Mouse (Mus musculus) heart, embryonic 11.5 days (tissue): Measurements from ENCODE around the gene Kif5c. TPM values are rescaled to one million over a fixed set of nuclear protein-coding genes. Genes with fewer than 3 reads are reported as not detected.

Source experiments
- ATAC-seq: fragments of 200-750 bp; cut with Nextera tagmentation; replicated peaks from 2 replicates; pipeline ENCODE4 v1.8.0; 2017; ENCODE audit warnings: moderate library complexity; ENCODE audit not compliant: insufficient number of reproducible peaks, low FRiP score, low TSS enrichment
- H3K27ac ChIP-seq: fragments of 300-500 bp; sonication (generic); 2 replicates; pipeline ENCODE4 v1.5.1; 2014; ENCODE audit warnings: mild to moderate bottlenecking, low read depth, low read length
- H3K27me3 ChIP-seq: fragments of 300-500 bp; sonication (generic); 2 replicates; pipeline ENCODE4 v1.6.1; 2014; ENCODE audit warnings: mild to moderate bottlenecking, low read length, mixed read lengths; ENCODE audit not compliant: control insufficient read depth, insufficient read depth
- H3K36me3 ChIP-seq: fragments of 300-500 bp; sonication (generic); 2 replicates; pipeline ENCODE4 v1.6.1; 2014; ENCODE audit warnings: mild to moderate bottlenecking, low read length, moderate library complexity, mixed read lengths; ENCODE audit not compliant: control insufficient read depth, insufficient read depth
- H3K4me1 ChIP-seq: fragments of 300-500 bp; sonication (generic); 2 replicates; pipeline ENCODE4 v1.6.1; 2014; ENCODE audit warnings: low read length; ENCODE audit not compliant: control insufficient read depth, insufficient read depth
- H3K4me2 ChIP-seq: fragments of 300-500 bp; sonication (generic); 2 replicates; pipeline ENCODE4 v1.6.1; 2014; ENCODE audit warnings: mild to moderate bottlenecking, moderate library complexity
- H3K4me3 ChIP-seq: fragments of 300-500 bp; sonication (generic); 2 replicates; pipeline ENCODE4 v1.5.1; 2014; ENCODE audit warnings: low read depth, low read length
- H3K9ac ChIP-seq: fragments of 300-500 bp; sonication (generic); 2 replicates; pipeline ENCODE4 v1.6.1; 2014; ENCODE audit warnings: mild to moderate bottlenecking, low read depth, low read length, moderate library complexity
- H3K9me3 ChIP-seq: fragments of 300-500 bp; sonication (generic); replicated peaks from 2 replicates; pipeline ENCODE4 v1.6.1; 2016; ENCODE audit warnings: low read length; ENCODE audit not compliant: control insufficient read depth
- WGBS: fragments of 180-500 bp; shearing (Covaris S2); extraction: QIAGEN DNeasy Blood & Tissue Kit; methylation state at CpG from one replicate; pipeline ENCODE4 v1.1.7; 2014; ENCODE audit not compliant: insufficient replicate concordance; 5-methylcytosine and 5-hydroxymethylcytosine counted together
- polyA plus RNA-seq: library from polyadenylated mRNA; unstranded; fragments of >200 nt; fragmentation: Nextera tagmentation; extraction: Ambion mirVana; gene quantifications from 2 replicates; pipeline ENCODE4 v1.2.1, GENCODE M21; 2014

Kif5c gene
- polyA plus RNA-seq, 1 experiment from 2014 or later: 1.3 TPM

- H3K4me3 ChIP-seq: no peak overlapping the region
- H3K4me2 ChIP-seq: no peak overlapping the region
- H3K27me3 ChIP-seq: no peaks in the 10 kb centered on the region
- 0 out of 2 replicates have a peak, but pooled peaks cover 4% of the 10 kb centered on the region for H3K4me1 ChIP-seq
- H3K9me3 ChIP-seq: no peaks in the 10 kb centered on the region
- no peak for ATAC-seq
- H3K36me3 ChIP-seq: no peaks in the 10 kb centered on the region
- H3K27ac ChIP-seq: no peak overlapping the region
- no peak overlapping the region for H3K9ac ChIP-seq
- 70% methylated on average over 9 of the region's 9 CpGs for WGBS
Observed at GRCm38 (mm10) chr2:49690421-49690826, 71.3 kb downstream of the Kif5c start.

- no peaks in the 10 kb centered on the region for H3K27me3 ChIP-seq
- H3K9me3 ChIP-seq: no peaks in the 10 kb centered on the region
- ATAC-seq: no peak
- H3K36me3 ChIP-seq: no peaks in the 10 kb centered on the region
- no peak overlapping the region for H3K9ac ChIP-seq
- no peak overlapping the region for H3K4me3 ChIP-seq
- H3K27ac ChIP-seq: no peak overlapping the region
- no peak overlapping the region for H3K4me2 ChIP-seq
- WGBS: 62% methylated on average over 5 of the region's 5 CpGs
- 0 out of 2 replicates have a peak, but pooled peaks cover 4% of the 10 kb centered on the region for H3K4me1 ChIP-seq
Observed at GRCm38 (mm10) chr2:49691441-49691840, 72.3 kb downstream of the Kif5c start.

GRCm38 (mm10) chr2:49694727-49695126 lies 75.6 kb downstream of the Kif5c start:
- Histone ChIP-seq H3K9ac (no peak overlapping the region), H3K4me2 (no peak overlapping the region), H3K27ac (no peak overlapping the region), H3K9me3 (no peaks in the 10 kb centered on the region), H3K27me3 (no peaks in the 10 kb centered on the region), H3K4me3 (no peak overlapping the region), H3K36me3 (no peaks in the 10 kb centered on the region), H3K4me1 (0 out of 2 replicates have a peak, but pooled peaks cover 4% of the 10 kb centered on the region)
- WGBS: 64% methylated on average over 10 of the region's 10 CpGs
- no peak for ATAC-seq

- H3K36me3 ChIP-seq: no peaks in the 10 kb centered on the region
- no peak for ATAC-seq
- no peak overlapping the region for H3K4me3 ChIP-seq
- H3K9ac ChIP-seq: no peak overlapping the region
- no peaks in the 10 kb centered on the region for H3K27me3 ChIP-seq
- WGBS: 75% methylated on average over 3 of the region's 3 CpGs
- H3K9me3 ChIP-seq: no peaks in the 10 kb centered on the region
- H3K4me1 ChIP-seq: 0 out of 2 replicates have a peak, but pooled peaks cover 4% of the 10 kb centered on the region
- no peak overlapping the region for H3K27ac ChIP-seq
- no peak overlapping the region for H3K4me2 ChIP-seq
Observed at GRCm38 (mm10) chr2:49695461-49695860, 76.4 kb downstream of the Kif5c start.

- WGBS: 82% methylated on average over 5 of the region's 5 CpGs
- Histone ChIP-seq H3K27ac (no peak overlapping the region), H3K4me3 (no peak overlapping the region), H3K36me3 (no peaks in the 10 kb centered on the region), H3K4me2 (no peak overlapping the region), H3K9ac (no peak overlapping the region), H3K9me3 (no peaks in the 10 kb centered on the region), H3K4me1 (no peaks in the 10 kb centered on the region), H3K27me3 (no peaks in the 10 kb centered on the region)
- ATAC-seq: no peak
Observed at GRCm38 (mm10) chr2:49698851-49699250, 79.8 kb downstream of the Kif5c start.

- no peaks in the 10 kb centered on the region for H3K4me1 ChIP-seq
- H3K4me3 ChIP-seq: no peak overlapping the region
- H3K9ac ChIP-seq: peak overlapping the region; percentile 18; the same call in 1 of the 2 replicates
- H3K27ac ChIP-seq: no peak overlapping the region; the same call in 1 of the 2 replicates
- peak overlapping the region; percentile 34 for H3K4me2 ChIP-seq
- 71% methylated on average over 22 of the region's 22 CpGs for WGBS
- no peaks in the 10 kb centered on the region for H3K36me3 ChIP-seq
- H3K27me3 ChIP-seq: no peaks in the 10 kb centered on the region
- H3K9me3 ChIP-seq: no peaks in the 10 kb centered on the region
- ATAC-seq: no peak
Observed at GRCm38 (mm10) chr2:49700176-49700971, 81.3 kb downstream of the Kif5c start.

- H3K27ac ChIP-seq: no peak overlapping the region
- H3K27me3 ChIP-seq: no peaks in the 10 kb centered on the region
- ATAC-seq: no peak
- 71% methylated on average over 3 of the region's 3 CpGs for WGBS
- H3K4me1 ChIP-seq: no peaks in the 10 kb centered on the region
- H3K36me3 ChIP-seq: no peaks in the 10 kb centered on the region
- no peak overlapping the region for H3K9ac ChIP-seq
- no peaks in the 10 kb centered on the region for H3K9me3 ChIP-seq
- H3K4me2 ChIP-seq: no peak overlapping the region
- H3K4me3 ChIP-seq: no peak overlapping the region
Observed at GRCm38 (mm10) chr2:49710223-49710622, 91.1 kb downstream of the Kif5c start.

GRCm38 (mm10) chr2:49711693-49712092 lies 92.6 kb downstream of the Kif5c start:
- no peak overlapping the region for H3K9ac ChIP-seq
- H3K9me3 ChIP-seq: no peaks in the 10 kb centered on the region
- no peaks in the 10 kb centered on the region for H3K4me1 ChIP-seq
- H3K4me3 ChIP-seq: no peak overlapping the region
- no peaks in the 10 kb centered on the region for H3K36me3 ChIP-seq
- H3K4me2 ChIP-seq: no peak overlapping the region
- no peak for ATAC-seq
- WGBS: 75% methylated on average over 6 of the region's 6 CpGs
- H3K27ac ChIP-seq: no peak overlapping the region
- H3K27me3 ChIP-seq: no peaks in the 10 kb centered on the region
